Mouse (Mus musculus) forebrain, postnatal 0 days (tissue): ENCODE data around the gene Patz1. TPM values are rescaled to one million over a fixed set of nuclear protein-coding genes. Genes with fewer than 3 reads are reported as not detected.

Source experiments
- ATAC-seq: fragments of 200-750 bp; cut with Nextera tagmentation; 2 replicates; pipeline ENCODE4 v1.8.0; 2017; ENCODE audit warnings: mild to moderate bottlenecking, moderate library complexity
- DNase-seq: peaks from one replicate; pipeline ENCODE4 v3.0.0-alpha.2; 2015
- H3K27ac ChIP-seq: fragments of 300-500 bp; sonication (generic); 2 replicates; pipeline ENCODE4 v1.5.1; 2014; ENCODE audit warnings: low read depth, mild to moderate bottlenecking, antibody characterized with exemption, low read length, moderate library complexity, mixed read lengths
- H3K27me3 ChIP-seq: fragments of 300-500 bp; sonication (generic); 2 replicates; pipeline ENCODE4 v1.6.1; 2014; ENCODE audit warnings: mild to moderate bottlenecking, low read length, mixed read lengths; ENCODE audit not compliant: insufficient read depth
- H3K36me3 ChIP-seq: fragments of 300-500 bp; sonication (generic); 2 replicates; pipeline ENCODE4 v1.6.1; 2014; ENCODE audit warnings: mild to moderate bottlenecking, moderate library complexity; ENCODE audit not compliant: insufficient read depth
- H3K4me1 ChIP-seq: fragments of 300-500 bp; sonication (generic); 2 replicates; pipeline ENCODE4 v1.6.1; 2014; ENCODE audit warnings: antibody characterized with exemption; ENCODE audit not compliant: insufficient read depth
- H3K4me2 ChIP-seq: fragments of 300-500 bp; sonication (generic); 2 replicates; pipeline ENCODE4 v1.6.1; 2014; ENCODE audit warnings: low read depth, mild to moderate bottlenecking, moderate library complexity
- H3K4me3 ChIP-seq: fragments of 300-500 bp; sonication (generic); 2 replicates; pipeline ENCODE4 v1.5.1; 2014; ENCODE audit warnings: low read depth, low read length, mixed read lengths
- H3K9ac ChIP-seq: fragments of 300-500 bp; sonication (generic); 2 replicates; pipeline ENCODE4 v1.6.1; 2014; ENCODE audit warnings: mild to moderate bottlenecking
- H3K9me3 ChIP-seq: fragments of 300-500 bp; sonication (generic); 2 replicates; pipeline ENCODE4 v1.6.1; 2016; ENCODE audit warnings: low read length
- CTCF ChIP-seq: sonication (generic); IDR thresholded peaks from 2 replicates; pipeline ENCODE4 v1.5.1; 2016; ENCODE audit warnings: antibody characterized with exemption, control low read depth, low read depth
- WGBS: fragments of 180-500 bp; shearing (Covaris S2); extraction: QIAGEN DNeasy Blood & Tissue Kit; methylation state at CpG from one replicate; pipeline ENCODE4 v1.1.7; 2014; 5-methylcytosine and 5-hydroxymethylcytosine counted together
- polyA plus RNA-seq: library from polyadenylated mRNA; unstranded; fragments of >200 nt; fragmentation: Nextera tagmentation; extraction: Ambion mirVana; gene quantifications from 2 replicates; pipeline ENCODE4 v1.2.1, GENCODE M21; 2015
- total RNA-seq: library from RNA; depleted of rRNA; stranded (reverse); fragments of >200 nt; gene quantifications from 2 replicates; pipeline ENCODE4 v1.2.3, GENCODE M21; 2014; rRNA removed

Patz1 gene
- total RNA-seq (58.2 and 70.7 TPM in 2 replicates), polyA plus RNA-seq (39.5 and 43.0 TPM in 2 replicates)

GRCm38 (mm10) chr11:3288521-3289301 lies at the start of gene Patz1:
TSS of gene Patz1 (plus strand) at chr11:3288874.
- Histone ChIP-seq H3K4me2 (peak within 1 kb of the TSS; percentile 99), H3K9me3 (no peaks in the 10 kb centered on the region), H3K36me3 (peaks cover 4% of the 10 kb centered on the region; the same call in 1 of the 2 replicates), H3K27ac (peak within 1 kb of the TSS; percentile 100), H3K4me1 (peaks cover 14% of the 10 kb centered on the region), H3K27me3 (no peaks in the 10 kb centered on the region), H3K4me3 (peak within 1 kb of the TSS; percentile 50), H3K9ac (peak within 1 kb of the TSS; percentile 97)
- peak; percentile 23 for ATAC-seq
- WGBS, result 2% methylated on average over 41 of the region's 41 CpGs
- no peak for TF ChIP-seq CTCF
- peak; percentile 76 for DNase-seq

GRCm38 (mm10) chr11:3242395-3242794 lies 46.3 kb upstream of the Patz1 start:
- 95% methylated on average over 7 of the region's 7 CpGs for WGBS
- ATAC-seq (no peak), DNase-seq (no peak)
- H3K27me3 ChIP-seq, result no peaks in the 10 kb centered on the region
- H3K27ac ChIP-seq, result no peak overlapping the region
- no peaks in the 10 kb centered on the region for H3K4me1 ChIP-seq
- TF ChIP-seq CTCF, result no peak
- no peak overlapping the region for H3K4me3 ChIP-seq
- H3K9me3 ChIP-seq, result no peaks in the 10 kb centered on the region
- H3K9ac ChIP-seq, result no peak overlapping the region
- H3K4me2 ChIP-seq, result no peak overlapping the region
- H3K36me3 ChIP-seq, result peaks cover 64% of the 10 kb centered on the region

- ATAC-seq (no peak; the same call in 1 of the 2 replicates), DNase-seq (no peak)
- Histone ChIP-seq H3K4me3 (no peak overlapping the region), H3K4me1 (no peaks in the 10 kb centered on the region), H3K27ac (no peak overlapping the region), H3K27me3 (no peaks in the 10 kb centered on the region), H3K9ac (no peak overlapping the region), H3K36me3 (peaks cover 68% of the 10 kb centered on the region), H3K9me3 (no peaks in the 10 kb centered on the region), H3K4me2 (no peak overlapping the region)
- TF ChIP-seq CTCF, result no peak
- 63% methylated on average over 4 of the region's 4 CpGs for WGBS
Measured at GRCm38 (mm10) chr11:3243771-3244170, 44.9 kb upstream of the Patz1 start.

GRCm38 (mm10) chr11:3247387-3247786 lies 41.3 kb upstream of the Patz1 start:
- Histone ChIP-seq H3K36me3 (peaks cover 79% of the 10 kb centered on the region), H3K27ac (no peak overlapping the region), H3K4me3 (no peak overlapping the region), H3K4me2 (no peak overlapping the region), H3K4me1 (no peaks in the 10 kb centered on the region), H3K27me3 (no peaks in the 10 kb centered on the region), H3K9ac (no peak overlapping the region), H3K9me3 (no peaks in the 10 kb centered on the region)
- no peak for ATAC-seq
- no peak for TF ChIP-seq CTCF
- DNase-seq, result no peak
- 88% methylated on average over 2 of the region's 2 CpGs for WGBS

- Histone ChIP-seq H3K4me3 (no peak overlapping the region), H3K4me1 (peaks cover under 1% of the 10 kb centered on the region; the same call in 1 of the 2 replicates), H3K27me3 (no peaks in the 10 kb centered on the region), H3K4me2 (no peak overlapping the region), H3K36me3 (peaks cover 61% of the 10 kb centered on the region), H3K27ac (no peak overlapping the region), H3K9ac (no peak overlapping the region), H3K9me3 (no peaks in the 10 kb centered on the region)
- ATAC-seq (no peak), DNase-seq (no peak)
- WGBS, result 100% methylated on average over 1 of the region's 1 CpGs
- TF ChIP-seq CTCF, result no peak
Measured at GRCm38 (mm10) chr11:3259537-3259936, 29.1 kb upstream of the Patz1 start.

GRCm38 (mm10) chr11:3265291-3266078 lies 23.2 kb upstream of the Patz1 start:
- TF ChIP-seq CTCF, result no peak
- peak overlapping the region; percentile 97 for H3K27ac ChIP-seq
- peaks cover 9% of the 10 kb centered on the region for H3K4me1 ChIP-seq
- H3K9me3 ChIP-seq, result no peaks in the 10 kb centered on the region
- peak; percentile 0; the same call in 1 of the 2 replicates for ATAC-seq
- peaks cover 31% of the 10 kb centered on the region for H3K36me3 ChIP-seq
- WGBS, result 1% methylated on average over 26 of the region's 26 CpGs
- peak overlapping the region; percentile 99 for H3K4me3 ChIP-seq
- DNase-seq, result no peak
- H3K27me3 ChIP-seq, result no peaks in the 10 kb centered on the region
- peak overlapping the region; percentile 74 for H3K4me2 ChIP-seq
- peak overlapping the region; percentile 98 for H3K9ac ChIP-seq
